Mouse (Mus musculus) G1E (cell line): ENCODE measurements around the gene Mtmr12.

Experiments used
- CTCF ChIP-seq: IDR thresholded peaks from 2 replicates; pipeline ENCODE4 v1.5.1; 2012; ENCODE audit warnings: low read depth, low read length, inconsistent platforms, mixed read lengths
- GATA1 ChIP-seq: IDR thresholded peaks from 2 replicates; pipeline ENCODE4 v1.6.1; 2012; ENCODE audit warnings: borderline replicate concordance, low read length, inconsistent platforms, mixed read lengths
- GATA2 ChIP-seq: IDR thresholded peaks from 2 replicates; pipeline ENCODE4 v1.6.1; 2012; ENCODE audit warnings: low read depth, low read length, inconsistent platforms, borderline replicate concordance
- POLR2AphosphoS5 ChIP-seq: IDR thresholded peaks from 2 replicates; pipeline ENCODE4 v1.6.1; 2012; ENCODE audit warnings: low read depth, low read length, inconsistent platforms; ENCODE audit not compliant: insufficient replicate concordance
- TAL1 ChIP-seq: conservative IDR thresholded peaks from 2 replicates; pipeline ENCODE4 v1.6.1; 2012; ENCODE audit warnings: low read depth, low read length, inconsistent platforms, mixed read lengths

- TF ChIP-seq CTCF (no peak), POLR2AphosphoS5 (no peak), GATA1 (no peak), GATA2 (no peak), TAL1 (no peak)
Observed at GRCm38 (mm10) chr15:12308539-12308938, 103.7 kb downstream of the Mtmr12 start.
